Mouse (Mus musculus): ENCODE results near the gene Vps35l. TPM values are rescaled to one million over a fixed set of nuclear protein-coding genes. Genes with fewer than 3 reads are reported as not detected.

Vps35l gene
- total RNA-seq, 2 experiments from 2014 or later: 54.7 to 60.8 TPM

DNA sequence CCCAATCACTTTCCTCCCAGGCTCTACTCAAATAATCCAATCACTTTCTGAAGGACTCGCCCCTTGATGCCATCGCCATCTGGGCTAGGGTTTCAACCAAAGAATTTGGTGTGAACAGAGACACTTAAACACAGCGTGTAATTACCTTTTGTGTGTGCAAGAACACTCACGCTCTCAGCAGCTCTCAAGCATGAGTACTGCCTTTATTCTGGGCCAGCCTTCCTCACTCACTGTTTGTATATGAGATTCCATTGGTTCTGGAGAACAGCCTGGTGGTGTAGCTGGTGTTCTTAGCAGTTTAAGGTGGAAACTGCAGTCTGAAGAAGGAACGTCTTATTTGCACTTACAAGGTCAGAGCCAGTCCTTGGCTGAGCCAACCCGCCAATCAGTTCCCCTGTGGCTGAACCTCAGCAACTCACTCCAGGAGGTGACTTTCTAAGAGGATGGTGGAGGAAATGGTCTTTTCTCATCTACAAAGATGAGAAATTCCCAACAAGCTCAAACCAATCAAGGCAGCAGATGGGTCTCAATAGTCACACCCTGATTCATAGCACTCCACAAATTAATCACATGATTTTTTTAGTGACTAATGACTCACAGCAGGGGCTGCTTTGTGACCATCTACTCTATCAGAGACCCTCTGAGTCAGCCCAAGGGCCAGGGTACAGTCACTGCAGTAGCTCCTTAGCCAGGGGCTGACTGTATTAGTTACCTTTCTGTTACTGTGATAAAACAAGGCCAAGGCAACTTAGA, 147.5 kb downstream of the Vps35l start:
- DNase-seq: no peak

DNA sequence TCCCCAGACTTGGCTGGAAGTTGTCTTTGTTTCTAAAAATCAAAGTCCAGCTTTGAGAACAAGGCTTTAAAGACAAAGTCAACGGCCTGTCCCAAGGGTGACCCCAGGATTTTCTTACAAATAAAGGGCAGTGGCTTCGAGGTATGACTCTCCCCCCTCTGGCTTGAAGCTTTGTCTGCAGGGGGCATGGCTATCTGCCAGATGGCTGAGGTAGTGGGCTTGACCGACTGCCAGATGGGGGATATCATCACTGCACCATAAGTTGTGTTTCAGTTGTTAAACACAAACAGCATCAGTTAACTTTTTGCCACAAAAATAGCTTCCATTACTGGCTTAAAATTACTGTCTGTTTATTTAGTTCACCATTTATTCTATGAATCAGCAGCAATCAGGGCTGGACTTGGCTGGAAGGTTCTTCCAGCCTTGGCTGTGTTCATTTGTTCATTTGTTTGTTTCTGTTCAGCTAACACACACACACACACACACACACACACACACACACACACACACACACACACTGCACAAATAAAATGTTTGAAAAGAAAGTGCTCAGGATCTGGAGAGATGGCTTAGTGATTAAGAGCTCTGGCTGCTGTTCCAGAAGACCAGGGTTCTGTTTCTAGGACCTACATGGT, 149.1 kb downstream of the Vps35l start:
- no peak for DNase-seq

Other genes with a start within 250 kb of the Vps35l start
- 1 to 10 TPM; 3.2 to 3.6 TPM for gene Itpripl2, start 248.3 kb upstream of the Vps35l start, total RNA-seq (2021)
- gene Coq7, start 206.9 kb upstream of the Vps35l start, total RNA-seq (2021): 10 to 100 TPM; 32.5 to 32.9 TPM
- 10 to 100 TPM; 16.2 to 17.6 TPM for gene Tmc7, start 155.5 kb upstream of the Vps35l start, total RNA-seq (2021)
- under 1 TPM; 0.23 to 0.27 TPM for gene Tmc5, start 142.9 kb upstream of the Vps35l start, total RNA-seq (2021)
- gene Gde1, start 34.4 kb upstream of the Vps35l start, total RNA-seq (2021): 100 to 1,000 TPM; 214 to 224 TPM
- gene Ccp110, start 27.7 kb upstream of the Vps35l start, total RNA-seq (2021): 10 to 100 TPM; 51.7 to 52.3 TPM
- 1 to 10 TPM; 4.3 to 4.5 TPM for gene Iqck, start 115.5 kb downstream of the Vps35l start, total RNA-seq (2021)
- 10 to 100 TPM; 28.8 to 29.4 TPM for gene Knop1, start 116.0 kb downstream of the Vps35l start, total RNA-seq (2021)